Comparison of ENCODE assay signal across 23 mouse cellular contexts in genomic region chr9:86829034-86829433, GRCm38 (mm10). TPM values are rescaled to one million over a fixed set of nuclear protein-coding genes. Genes with fewer than 3 reads are reported as not detected.
A peak's percentile ranks its signal among the peaks of the same experiment; 100 is the strongest.
DNase-seq lines count a peak whose midpoint lies in the region; ATAC-seq and TF ChIP-seq lines count a peak whose summit lies in the region.
"Had no signal": no experiment of that assay in that cellular context is flagged by ENCODE, and none has a peak within 500 bp of the region (broad histone marks: within the 10 kb centered on the region; RNA-seq: fewer than 3 reads in every experiment).

No protein-coding gene starts in this region.

- H3K9me3 ChIP-seq in embryonic facial prominence, embryonic 11.5 days (replicated peaks; ENCODE audit: control insufficient read depth, low read length) = no peaks in the 10 kb centered on the region
- H3K9me3 ChIP-seq in embryonic facial prominence, embryonic 10.5 days = no peaks in the 10 kb centered on the region
- no peaks in the 10 kb centered on the region for H3K9me3 ChIP-seq in hindbrain, postnatal 0 days (ENCODE audit: low read length)
- no peaks in the 10 kb centered on the region for H3K9me3 ChIP-seq in hindbrain, embryonic 10.5 days
- no peaks in the 10 kb centered on the region for H3K9me3 ChIP-seq in midbrain, embryonic 13.5 days
- H3K9me3 ChIP-seq: heart, embryonic 13.5 days; hindbrain, embryonic 15.5 days; kidney, embryonic 15.5 days; limb, embryonic 10.5 days had no signal

- no peaks in the 10 kb centered on the region for H3K4me1 ChIP-seq in embryonic facial prominence, embryonic 11.5 days (ENCODE audit: control insufficient read depth, insufficient read depth, low read length)
- no peaks in the 10 kb centered on the region for H3K4me1 ChIP-seq in embryonic facial prominence, embryonic 10.5 days
- H3K4me1 ChIP-seq in hindbrain, postnatal 0 days (ENCODE audit: insufficient read depth, low read length) = no peaks in the 10 kb centered on the region
- H3K4me1 ChIP-seq in hindbrain, embryonic 10.5 days (replicated peaks) = no peaks in the 10 kb centered on the region
- peaks cover 19% of the 10 kb centered on the region for H3K4me1 ChIP-seq in midbrain, embryonic 13.5 days (replicated peaks)
- H3K4me1 ChIP-seq: hindbrain, embryonic 15.5 days; kidney, embryonic 15.5 days had no signal

- H3K4me3 ChIP-seq in embryonic facial prominence, embryonic 11.5 days (ENCODE audit: low read depth, low read length) = no peak overlapping the region
- H3K4me3 ChIP-seq in embryonic facial prominence, embryonic 10.5 days = no peak overlapping the region
- no peak overlapping the region for H3K4me3 ChIP-seq in hindbrain, postnatal 0 days (ENCODE audit: low read length)
- no peak overlapping the region for H3K4me3 ChIP-seq in hindbrain, embryonic 10.5 days
- no peak overlapping the region for H3K4me3 ChIP-seq in midbrain, embryonic 13.5 days (replicated peaks)
- H3K4me3 ChIP-seq: heart, embryonic 13.5 days; hindbrain, embryonic 15.5 days; kidney, embryonic 15.5 days; limb, embryonic 10.5 days; myocyte had no signal

- H3K27me3 ChIP-seq in embryonic facial prominence, embryonic 11.5 days (ENCODE audit: control insufficient read depth, insufficient read depth, low read length) = no peaks in the 10 kb centered on the region
- H3K27me3 ChIP-seq in embryonic facial prominence, embryonic 10.5 days (replicated peaks; ENCODE audit: low read depth, poor library complexity, severe bottlenecking) = no peaks in the 10 kb centered on the region
- no peaks in the 10 kb centered on the region for H3K27me3 ChIP-seq in hindbrain, postnatal 0 days (ENCODE audit: insufficient read depth, low read length)
- no peaks in the 10 kb centered on the region for H3K27me3 ChIP-seq in hindbrain, embryonic 10.5 days (ENCODE audit: insufficient read depth, poor library complexity, severe bottlenecking)
- H3K27me3 ChIP-seq in midbrain, embryonic 13.5 days = no peaks in the 10 kb centered on the region
- H3K27me3 ChIP-seq: heart, embryonic 13.5 days; hindbrain, embryonic 15.5 days; kidney, embryonic 15.5 days had no signal

- no peak overlapping the region for H3K27ac ChIP-seq in embryonic facial prominence, embryonic 11.5 days (replicated peaks; ENCODE audit: low read depth, low read length)
- H3K27ac ChIP-seq in embryonic facial prominence, embryonic 10.5 days (replicated peaks) = no peak overlapping the region
- no peak overlapping the region for H3K27ac ChIP-seq in hindbrain, postnatal 0 days
- no peak overlapping the region for H3K27ac ChIP-seq in hindbrain, embryonic 10.5 days
- H3K27ac ChIP-seq in midbrain, embryonic 13.5 days = 0 out of 2 replicates have a peak overlapping the region, but pooled peaks have one; percentile 6
- H3K27ac ChIP-seq: heart, embryonic 13.5 days; hindbrain, embryonic 15.5 days; kidney, embryonic 15.5 days; limb, embryonic 10.5 days had no signal

- H3K4me2 ChIP-seq in embryonic facial prominence, embryonic 11.5 days (ENCODE audit: low read depth, low read length) = no peak overlapping the region
- no peak overlapping the region for H3K4me2 ChIP-seq in hindbrain, postnatal 0 days (ENCODE audit: low read depth, low read length)
- no peak overlapping the region for H3K4me2 ChIP-seq in midbrain, embryonic 13.5 days (replicated peaks)
- H3K4me2 ChIP-seq: heart, embryonic 13.5 days; hindbrain, embryonic 15.5 days; kidney, embryonic 15.5 days had no signal

- intact Hi-C loops in gastrocnemius, postnatal 14 days (cut with DNase I; ENCODE audit: low total_unique reads) = no loop called here

- DNase-seq in embryonic facial prominence, embryonic 11.5 days (ENCODE audit: low spot score) = peak; percentile 30
- no peak for DNase-seq in embryonic facial prominence, embryonic 10.5 days (ENCODE audit: low spot score)
- peak; percentile 29 for DNase-seq in hindbrain, postnatal 0 days (ENCODE audit: low spot score)
- DNase-seq in hindbrain, embryonic 10.5 days (ENCODE audit: low spot score) = no peak
- peak; percentile 53 for DNase-seq in retina, embryonic 14.5 days (ENCODE audit: low spot score)
- no peak for DNase-seq in gastrocnemius, postnatal 14 days
- no peak for DNase-seq in ovary, postnatal 36 days (ENCODE audit: low spot score)
- DNase-seq: adrenal gland, postnatal 10 days; cerebellum, adult 9-11 months; lung, adult 18-20 months; lung, postnatal 14 days; thymus, postnatal 14 days had no signal

- no peak overlapping the region for H3K9ac ChIP-seq in embryonic facial prominence, embryonic 11.5 days (replicated peaks; ENCODE audit: low read length)
- no peak overlapping the region for H3K9ac ChIP-seq in hindbrain, postnatal 0 days (replicated peaks; ENCODE audit: low read length)
- H3K9ac ChIP-seq in midbrain, embryonic 13.5 days (replicated peaks) = no peak overlapping the region
- H3K9ac ChIP-seq: heart, embryonic 13.5 days; hindbrain, embryonic 15.5 days; kidney, embryonic 15.5 days had no signal

- TF ChIP-seq CTCF in hindbrain, postnatal 0 days (IDR thresholded peaks at IDR 0.05; ENCODE audit: low read depth) = no peak

- no peaks in the 10 kb centered on the region for H3K36me3 ChIP-seq in embryonic facial prominence, embryonic 11.5 days (replicated peaks; ENCODE audit: control insufficient read depth, insufficient read depth, low read depth, low read length)
- no peaks in the 10 kb centered on the region for H3K36me3 ChIP-seq in embryonic facial prominence, embryonic 10.5 days (replicated peaks)
- H3K36me3 ChIP-seq in hindbrain, postnatal 0 days (ENCODE audit: insufficient read depth, low read length) = peaks cover 15% of the 10 kb centered on the region
- H3K36me3 ChIP-seq in hindbrain, embryonic 10.5 days = no peaks in the 10 kb centered on the region
- peaks cover 46% of the 10 kb centered on the region for H3K36me3 ChIP-seq in midbrain, embryonic 13.5 days
- H3K36me3 ChIP-seq: limb, embryonic 10.5 days had no signal

- WGBS in embryonic facial prominence, embryonic 11.5 days = 55% methylated on average over 8 of the region's 8 CpGs
- WGBS in embryonic facial prominence, embryonic 10.5 days = 57% methylated on average over 8 of the region's 8 CpGs
- 63% methylated on average over 8 of the region's 8 CpGs for WGBS in hindbrain, postnatal 0 days
- 74% methylated on average over 8 of the region's 8 CpGs for WGBS in hindbrain, embryonic 10.5 days
- WGBS in midbrain, embryonic 13.5 days = 26% methylated on average over 8 of the region's 8 CpGs

- no peak for ATAC-seq in embryonic facial prominence, embryonic 11.5 days (replicated peaks; ENCODE audit: insufficient number of reproducible peaks, low FRiP score, low TSS enrichment, low read depth)
- ATAC-seq in hindbrain, postnatal 0 days = no peak
- ATAC-seq in midbrain, embryonic 13.5 days = peak; percentile 78; the same call in 1 of the 2 replicates
- ATAC-seq: CD4-positive, CD25-positive, alpha-beta regulatory T cell, adult 4 months; intestine, postnatal 0 days; Patski had no signal

RNA-seq across cellular contexts. Expression of gene Snap91, which starts 51.4 kb away (rescaled TPM):
- 5.1 and 5.7 TPM in 2 replicates for polyA plus RNA-seq in embryonic facial prominence, embryonic 11.5 days (2014; fragmentation: Nextera tagmentation; extraction: Ambion mirVana)
- polyA plus RNA-seq in embryonic facial prominence, embryonic 10.5 days (2016; fragmentation: Nextera tagmentation; extraction: Ambion mirVana) = 4.5 and 5.4 TPM in 2 replicates
- 192 and 210 TPM in 2 replicates for total RNA-seq in hindbrain, postnatal 0 days (2014; rRNA removed)
- polyA plus RNA-seq in hindbrain, postnatal 0 days (2015; fragmentation: Nextera tagmentation; extraction: Ambion mirVana) = 131 and 151 TPM in 2 replicates
- 8.2 and 17.5 TPM in 2 replicates for polyA plus RNA-seq in hindbrain, embryonic 10.5 days (2016; fragmentation: Nextera tagmentation; extraction: Ambion mirVana)
- 84.0 and 88.6 TPM in 2 replicates for polyA plus RNA-seq in midbrain, embryonic 13.5 days (2015; fragmentation: Nextera tagmentation; extraction: Ambion mirVana)
- total RNA-seq in gastrocnemius, postnatal 14 days (2021) = under 1 TPM; 0.18 to 0.51 TPM
- total RNA-seq: megakaryocyte, adult 5-6 weeks had no signal
- polyA plus RNA-seq: CD4-positive, CD25-positive, alpha-beta regulatory T cell, adult 4 months; liver, adult 2 months; myocyte had no signal

Comparison
In these comparisons a context has a peak if more than half of its experiments do, and no peak if none do; other contexts are left out.
1. DNase-seq: peak in embryonic facial prominence, embryonic 11.5 days (single experiment), hindbrain, postnatal 0 days (single experiment) and retina, embryonic 14.5 days (single experiment); none in embryonic facial prominence, embryonic 10.5 days (single experiment), hindbrain, embryonic 10.5 days (single experiment), gastrocnemius, postnatal 14 days (single experiment) and ovary, postnatal 36 days (single experiment).